Mouse (Mus musculus) gonadal fat pad, adult 2 months (tissue): ENCODE results near the gene Dbnl. TPM values are rescaled to one million over a fixed set of nuclear protein-coding genes. Genes with fewer than 3 reads are reported as not detected.
"Not testable (repeated sequence)": the region's sequence is repeated elsewhere in the genome, so short reads cannot be mapped to it uniquely, and the experiment has no call there.

Source experiments
- DNase-seq: peaks from one replicate; pipeline ENCODE4 v3.0.0-alpha.2; 2012; ENCODE audit warnings: low read depth
- polyA plus RNA-seq: library from polyadenylated mRNA; depleted of rRNA; stranded (reverse); fragments of >200 nt; gene quantifications from 2 replicates; pipeline ENCODE4 v1.2.3, GENCODE M21; 2012

Dbnl gene
- polyA plus RNA-seq, 1 experiment: 63.6 TPM

GRCm38 (mm10) chr11:5795706-5796105 is 7.4 kb downstream of the Dbnl start:
- DNase-seq: no peak

- DNase-seq: no peak
Observed at GRCm38 (mm10) chr11:5796939-5797338, 8.7 kb downstream of the Dbnl start.

GRCm38 (mm10) chr11:5797371-5797770 is 9.1 kb downstream of the Dbnl start:
- DNase-seq: no peak

- DNase-seq: no peak
Observed at GRCm38 (mm10) chr11:5797928-5798327, 9.6 kb downstream of the Dbnl start.

- DNase-seq: no peak
Observed at GRCm38 (mm10) chr11:5799621-5800490, 11.6 kb downstream of the Dbnl start.

GRCm38 (mm10) chr11:5801511-5801910 is 13.2 kb downstream of the Dbnl start:
- DNase-seq: no peak

- no peak for DNase-seq
Observed at GRCm38 (mm10) chr11:5802005-5802404, 13.7 kb downstream of the Dbnl start.

- no peak for DNase-seq
Observed at GRCm38 (mm10) chr11:5802457-5803217, 14.3 kb downstream of the Dbnl start.

GRCm38 (mm10) chr11:5803551-5803981 is 15.3 kb downstream of the Dbnl start, which contains the start of gene Pgam2:
Gene Pgam2 (minus strand): TSS chr11:5803733.
- DNase-seq: no peak

GRCm38 (mm10) chr11:5804174-5804573 is 15.9 kb downstream of the Dbnl start:
- no peak for DNase-seq

GRCm38 (mm10) chr11:5805711-5806110 is 17.4 kb downstream of the Dbnl start:
- DNase-seq: no peak

GRCm38 (mm10) chr11:5807956-5808355 is 19.7 kb downstream of the Dbnl start:
- DNase-seq: no peak

- DNase-seq: not testable (repeated sequence)
Observed at GRCm38 (mm10) chr11:5809487-5809886, 21.2 kb downstream of the Dbnl start.

- DNase-seq: no peak
Observed at GRCm38 (mm10) chr11:5813381-5813780, 25.1 kb downstream of the Dbnl start.

GRCm38 (mm10) chr11:5819223-5819622 is 30.9 kb downstream of the Dbnl start:
- no peak for DNase-seq

GRCm38 (mm10) chr11:5825432-5825831 is 37.1 kb downstream of the Dbnl start:
- no peak for DNase-seq

- DNase-seq: no peak
Observed at GRCm38 (mm10) chr11:5827931-5828330, 39.6 kb downstream of the Dbnl start.

GRCm38 (mm10) chr11:5828509-5829191 is 40.4 kb downstream of the Dbnl start:
- no peak for DNase-seq

GRCm38 (mm10) chr11:5829327-5829726 is 41.0 kb downstream of the Dbnl start:
- no peak for DNase-seq

- no peak for DNase-seq
Observed at GRCm38 (mm10) chr11:5834506-5834905, 46.2 kb downstream of the Dbnl start.

GRCm38 (mm10) chr11:5835057-5835456 is 46.8 kb downstream of the Dbnl start:
- no peak for DNase-seq

GRCm38 (mm10) chr11:5836126-5836525 is 47.8 kb downstream of the Dbnl start:
- DNase-seq: no peak
